Mouse (Mus musculus) intestine, embryonic 16.5 days (tissue): Measurements from ENCODE around the gene Tead1. TPM values are rescaled to one million over a fixed set of nuclear protein-coding genes. Genes with fewer than 3 reads are reported as not detected.

ENCODE experiments used
- ATAC-seq: fragments of 200-750 bp; cut with Nextera tagmentation; 2 replicates; pipeline ENCODE4 v1.8.0; 2017; ENCODE audit warnings: moderate TSS enrichment, moderate library complexity
- H3K27ac ChIP-seq: fragments of 300-500 bp; sonication (generic); 2 replicates; pipeline ENCODE4 v1.5.1; 2014; ENCODE audit warnings: mild to moderate bottlenecking, low read length
- H3K27me3 ChIP-seq: fragments of 300-500 bp; sonication (generic); replicated peaks from 2 replicates; pipeline ENCODE4 v1.6.1; 2014; ENCODE audit warnings: low read length, control low read depth, mixed read lengths; ENCODE audit not compliant: control insufficient read depth, insufficient read depth
- H3K36me3 ChIP-seq: fragments of 300-500 bp; sonication (generic); 2 replicates; pipeline ENCODE4 v1.6.1; 2014; ENCODE audit warnings: low read length, control low read depth; ENCODE audit not compliant: control insufficient read depth, insufficient read depth
- H3K4me1 ChIP-seq: fragments of 300-500 bp; sonication (generic); 2 replicates; pipeline ENCODE4 v1.6.1; 2014; ENCODE audit warnings: low read length, control low read depth, mixed read lengths; ENCODE audit not compliant: control insufficient read depth, insufficient read depth
- H3K4me2 ChIP-seq: fragments of 300-500 bp; sonication (generic); 2 replicates; pipeline ENCODE4 v1.6.1; 2014; ENCODE audit warnings: low read depth, low read length, control low read depth
- H3K4me3 ChIP-seq: fragments of 300-500 bp; sonication (generic); 2 replicates; pipeline ENCODE4 v1.5.1; 2014; ENCODE audit warnings: mild to moderate bottlenecking, low read length
- H3K9ac ChIP-seq: fragments of 300-500 bp; sonication (generic); 2 replicates; pipeline ENCODE4 v1.6.1; 2014; ENCODE audit warnings: low read depth, low read length
- H3K9me3 ChIP-seq: fragments of 300-500 bp; sonication (generic); 2 replicates; pipeline ENCODE4 v1.6.1; 2016; ENCODE audit warnings: low read length, control low read depth; ENCODE audit not compliant: control insufficient read depth
- WGBS: fragments of 180-500 bp; shearing (Covaris S2); extraction: QIAGEN DNeasy Blood & Tissue Kit; methylation state at CpG from one replicate; pipeline ENCODE4 v1.1.7; 2014; 5-methylcytosine and 5-hydroxymethylcytosine counted together
- polyA plus RNA-seq: library from polyadenylated mRNA; unstranded; fragments of >200 nt; fragmentation: Nextera tagmentation; extraction: Ambion mirVana; gene quantifications from 2 replicates; pipeline ENCODE4 v1.2.1, GENCODE M21; 2015

Gene Tead1
- polyA plus RNA-seq, 1 experiment from 2014 or later: 10.9 TPM

GRCm38 (mm10) chr7:112743063-112743462 is 63.9 kb downstream of the Tead1 start:
- Histone ChIP-seq H3K27ac (peak overlapping the region; percentile 49), H3K4me3 (no peak overlapping the region), H3K4me1 (peaks cover 29% of the 10 kb centered on the region), H3K9ac (peak overlapping the region; percentile 57; the same call in 1 of the 2 replicates), H3K36me3 (no peaks in the 10 kb centered on the region), H3K4me2 (peak overlapping the region; percentile 49; the same call in 1 of the 2 replicates), H3K27me3 (no peaks in the 10 kb centered on the region), H3K9me3 (no peaks in the 10 kb centered on the region)
- ATAC-seq: peak; percentile 39; the same call in 1 of the 2 replicates
- WGBS: 40% methylated on average over 7 of the region's 7 CpGs

GRCm38 (mm10) chr7:112743621-112744395 is 64.7 kb downstream of the Tead1 start:
- peak overlapping the region; percentile 57 for H3K9ac ChIP-seq
- H3K4me1 ChIP-seq: peaks cover 29% of the 10 kb centered on the region
- H3K27me3 ChIP-seq: no peaks in the 10 kb centered on the region
- WGBS: 9% methylated on average over 11 of the region's 11 CpGs
- no peak overlapping the region; the same call in 1 of the 2 replicates for H3K4me3 ChIP-seq
- ATAC-seq: peak; percentile 75
- H3K27ac ChIP-seq: peak overlapping the region; percentile 49
- no peaks in the 10 kb centered on the region for H3K36me3 ChIP-seq
- no peaks in the 10 kb centered on the region for H3K9me3 ChIP-seq
- peak overlapping the region; percentile 49 for H3K4me2 ChIP-seq

- no peak for ATAC-seq
- H3K4me2 ChIP-seq: no peak overlapping the region
- H3K36me3 ChIP-seq: no peaks in the 10 kb centered on the region
- H3K9ac ChIP-seq: no peak overlapping the region
- H3K4me3 ChIP-seq: no peak overlapping the region
- peaks cover 17% of the 10 kb centered on the region for H3K4me1 ChIP-seq
- 79% methylated on average over 3 of the region's 3 CpGs for WGBS
- no peak overlapping the region for H3K27ac ChIP-seq
- no peaks in the 10 kb centered on the region for H3K9me3 ChIP-seq
- no peaks in the 10 kb centered on the region for H3K27me3 ChIP-seq
Observed at GRCm38 (mm10) chr7:112747187-112747586, 68.1 kb downstream of the Tead1 start.

- no peak overlapping the region for H3K27ac ChIP-seq
- H3K27me3 ChIP-seq: no peaks in the 10 kb centered on the region
- no peak overlapping the region for H3K4me2 ChIP-seq
- no peaks in the 10 kb centered on the region for H3K9me3 ChIP-seq
- 93% methylated on average over 3 of the region's 3 CpGs for WGBS
- H3K4me1 ChIP-seq: peaks cover 17% of the 10 kb centered on the region
- H3K36me3 ChIP-seq: no peaks in the 10 kb centered on the region
- no peak overlapping the region for H3K9ac ChIP-seq
- no peak overlapping the region for H3K4me3 ChIP-seq
- no peak for ATAC-seq
Observed at GRCm38 (mm10) chr7:112747836-112748235, 68.7 kb downstream of the Tead1 start.

GRCm38 (mm10) chr7:112748327-112748726 is 69.2 kb downstream of the Tead1 start:
- 88% methylated on average over 4 of the region's 4 CpGs for WGBS
- H3K9me3 ChIP-seq: no peaks in the 10 kb centered on the region
- H3K36me3 ChIP-seq: no peaks in the 10 kb centered on the region
- no peaks in the 10 kb centered on the region for H3K27me3 ChIP-seq
- ATAC-seq: no peak
- H3K4me2 ChIP-seq: no peak overlapping the region
- no peak overlapping the region for H3K27ac ChIP-seq
- H3K4me3 ChIP-seq: no peak overlapping the region
- no peak overlapping the region for H3K9ac ChIP-seq
- H3K4me1 ChIP-seq: peaks cover 12% of the 10 kb centered on the region

- Histone ChIP-seq H3K4me2 (no peak overlapping the region), H3K36me3 (no peaks in the 10 kb centered on the region), H3K4me3 (no peak overlapping the region), H3K27me3 (no peaks in the 10 kb centered on the region), H3K27ac (no peak overlapping the region), H3K9me3 (no peaks in the 10 kb centered on the region), H3K4me1 (peaks cover 4% of the 10 kb centered on the region), H3K9ac (no peak overlapping the region)
- 93% methylated on average over 9 of the region's 9 CpGs for WGBS
- ATAC-seq: no peak
Observed at GRCm38 (mm10) chr7:112750101-112750500, 71.0 kb downstream of the Tead1 start.

GRCm38 (mm10) chr7:112752311-112752710 is 73.2 kb downstream of the Tead1 start:
- WGBS: 92% methylated on average over 6 of the region's 6 CpGs
- Histone ChIP-seq H3K4me2 (no peak overlapping the region), H3K27ac (no peak overlapping the region), H3K36me3 (no peaks in the 10 kb centered on the region), H3K4me3 (no peak overlapping the region), H3K27me3 (no peaks in the 10 kb centered on the region), H3K4me1 (peaks cover 3% of the 10 kb centered on the region; the same call in 1 of the 2 replicates), H3K9ac (no peak overlapping the region), H3K9me3 (no peaks in the 10 kb centered on the region)
- no peak for ATAC-seq

- Histone ChIP-seq H3K4me2 (no peak overlapping the region), H3K9me3 (no peaks in the 10 kb centered on the region), H3K9ac (no peak overlapping the region), H3K27me3 (no peaks in the 10 kb centered on the region), H3K4me3 (no peak overlapping the region), H3K27ac (no peak overlapping the region), H3K4me1 (peaks cover 4% of the 10 kb centered on the region; the same call in 1 of the 2 replicates), H3K36me3 (no peaks in the 10 kb centered on the region)
- no peak for ATAC-seq
- 70% methylated on average over 6 of the region's 6 CpGs for WGBS
Observed at GRCm38 (mm10) chr7:112753314-112753713, 74.2 kb downstream of the Tead1 start.

GRCm38 (mm10) chr7:112759359-112759975 is 80.3 kb downstream of the Tead1 start:
- Histone ChIP-seq H3K4me3 (no peak overlapping the region), H3K9ac (no peak overlapping the region), H3K36me3 (no peaks in the 10 kb centered on the region), H3K27ac (no peak overlapping the region), H3K27me3 (no peaks in the 10 kb centered on the region), H3K9me3 (no peaks in the 10 kb centered on the region), H3K4me2 (no peak overlapping the region), H3K4me1 (peaks cover 29% of the 10 kb centered on the region; the same call in 1 of the 2 replicates)
- no peak for ATAC-seq
- 77% methylated on average over 23 of the region's 23 CpGs for WGBS
